Mouse (Mus musculus) heart, embryonic 11.5 days (tissue): ENCODE results near the gene Mal. TPM values are rescaled to one million over a fixed set of nuclear protein-coding genes. Genes with fewer than 3 reads are reported as not detected.

Experiments
- ATAC-seq: fragments of 200-750 bp; cut with Nextera tagmentation; replicated peaks from 2 replicates; pipeline ENCODE4 v1.8.0; 2017; ENCODE audit warnings: moderate library complexity; ENCODE audit not compliant: insufficient number of reproducible peaks, low FRiP score, low TSS enrichment
- H3K27ac ChIP-seq: fragments of 300-500 bp; sonication (generic); 2 replicates; pipeline ENCODE4 v1.5.1; 2014; ENCODE audit warnings: mild to moderate bottlenecking, low read depth, low read length
- H3K27me3 ChIP-seq: fragments of 300-500 bp; sonication (generic); 2 replicates; pipeline ENCODE4 v1.6.1; 2014; ENCODE audit warnings: mild to moderate bottlenecking, low read length, mixed read lengths; ENCODE audit not compliant: control insufficient read depth, insufficient read depth
- H3K36me3 ChIP-seq: fragments of 300-500 bp; sonication (generic); 2 replicates; pipeline ENCODE4 v1.6.1; 2014; ENCODE audit warnings: mild to moderate bottlenecking, low read length, moderate library complexity, mixed read lengths; ENCODE audit not compliant: control insufficient read depth, insufficient read depth
- H3K4me1 ChIP-seq: fragments of 300-500 bp; sonication (generic); 2 replicates; pipeline ENCODE4 v1.6.1; 2014; ENCODE audit warnings: low read length; ENCODE audit not compliant: control insufficient read depth, insufficient read depth
- H3K4me2 ChIP-seq: fragments of 300-500 bp; sonication (generic); 2 replicates; pipeline ENCODE4 v1.6.1; 2014; ENCODE audit warnings: mild to moderate bottlenecking, moderate library complexity
- H3K4me3 ChIP-seq: fragments of 300-500 bp; sonication (generic); 2 replicates; pipeline ENCODE4 v1.5.1; 2014; ENCODE audit warnings: low read depth, low read length
- H3K9ac ChIP-seq: fragments of 300-500 bp; sonication (generic); 2 replicates; pipeline ENCODE4 v1.6.1; 2014; ENCODE audit warnings: mild to moderate bottlenecking, low read depth, low read length, moderate library complexity
- H3K9me3 ChIP-seq: fragments of 300-500 bp; sonication (generic); replicated peaks from 2 replicates; pipeline ENCODE4 v1.6.1; 2016; ENCODE audit warnings: low read length; ENCODE audit not compliant: control insufficient read depth
- WGBS: fragments of 180-500 bp; shearing (Covaris S2); extraction: QIAGEN DNeasy Blood & Tissue Kit; methylation state at CpG from one replicate; pipeline ENCODE4 v1.1.7; 2014; ENCODE audit not compliant: insufficient replicate concordance; 5-methylcytosine and 5-hydroxymethylcytosine counted together
- polyA plus RNA-seq: library from polyadenylated mRNA; unstranded; fragments of >200 nt; fragmentation: Nextera tagmentation; extraction: Ambion mirVana; gene quantifications from 2 replicates; pipeline ENCODE4 v1.2.1, GENCODE M21; 2014

Mal gene
- polyA plus RNA-seq, 1 experiment from 2014 or later = 1.2 TPM

GRCm38 (mm10) chr2:127654786-127655185, 1.7 kb downstream of the Mal start:
- no peak overlapping the region for H3K27ac ChIP-seq
- peaks cover 58% of the 10 kb centered on the region for H3K27me3 ChIP-seq
- H3K4me1 ChIP-seq = 0 out of 2 replicates have a peak, but pooled peaks cover 4% of the 10 kb centered on the region
- H3K4me3 ChIP-seq = no peak overlapping the region
- H3K4me2 ChIP-seq = no peak overlapping the region
- H3K36me3 ChIP-seq = no peaks in the 10 kb centered on the region
- ATAC-seq = no peak
- no peaks in the 10 kb centered on the region for H3K9me3 ChIP-seq
- WGBS = 59% methylated on average over 3 of the region's 3 CpGs
- no peak overlapping the region for H3K9ac ChIP-seq

- Histone ChIP-seq H3K4me1 (0 out of 2 replicates have a peak, but pooled peaks cover 4% of the 10 kb centered on the region), H3K27me3 (peaks cover 58% of the 10 kb centered on the region), H3K9me3 (no peaks in the 10 kb centered on the region), H3K9ac (no peak overlapping the region), H3K4me2 (no peak overlapping the region), H3K4me3 (no peak overlapping the region), H3K36me3 (no peaks in the 10 kb centered on the region), H3K27ac (no peak overlapping the region)
- 71% methylated on average over 2 of the region's 2 CpGs for WGBS
- ATAC-seq = no peak
Observed at GRCm38 (mm10) chr2:127652805-127653204, 3.7 kb downstream of the Mal start.

- no peak for ATAC-seq
- Histone ChIP-seq H3K27ac (no peak overlapping the region), H3K27me3 (peaks cover 54% of the 10 kb centered on the region), H3K4me2 (no peak overlapping the region), H3K36me3 (no peaks in the 10 kb centered on the region), H3K9ac (no peak overlapping the region), H3K4me1 (0 out of 2 replicates have a peak, but pooled peaks cover 4% of the 10 kb centered on the region), H3K9me3 (no peaks in the 10 kb centered on the region), H3K4me3 (no peak overlapping the region)
Observed at GRCm38 (mm10) chr2:127652335-127652734, 4.2 kb downstream of the Mal start.

GRCm38 (mm10) chr2:127651601-127652000, 4.9 kb downstream of the Mal start:
- H3K9me3 ChIP-seq = no peaks in the 10 kb centered on the region
- WGBS = 64% methylated on average over 5 of the region's 5 CpGs
- no peak overlapping the region for H3K4me3 ChIP-seq
- H3K4me1 ChIP-seq = 0 out of 2 replicates have a peak, but pooled peaks cover 4% of the 10 kb centered on the region
- no peak overlapping the region for H3K27ac ChIP-seq
- H3K9ac ChIP-seq = no peak overlapping the region
- peaks cover 46% of the 10 kb centered on the region for H3K27me3 ChIP-seq
- no peak overlapping the region for H3K4me2 ChIP-seq
- H3K36me3 ChIP-seq = no peaks in the 10 kb centered on the region
- ATAC-seq = no peak

- Histone ChIP-seq H3K36me3 (no peaks in the 10 kb centered on the region), H3K9ac (no peak overlapping the region), H3K9me3 (no peaks in the 10 kb centered on the region), H3K27me3 (peaks cover 30% of the 10 kb centered on the region), H3K4me1 (no peaks in the 10 kb centered on the region), H3K4me2 (no peak overlapping the region), H3K27ac (no peak overlapping the region), H3K4me3 (no peak overlapping the region)
- ATAC-seq = no peak
- 44% methylated on average over 5 of the region's 5 CpGs for WGBS
Observed at GRCm38 (mm10) chr2:127649921-127650320, 6.6 kb downstream of the Mal start.

- Histone ChIP-seq H3K9me3 (no peaks in the 10 kb centered on the region), H3K27me3 (peaks cover 14% of the 10 kb centered on the region; the same call in 1 of the 2 replicates), H3K4me1 (no peaks in the 10 kb centered on the region), H3K27ac (no peak overlapping the region), H3K36me3 (no peaks in the 10 kb centered on the region), H3K4me3 (no peak overlapping the region), H3K9ac (no peak overlapping the region), H3K4me2 (no peak overlapping the region)
- ATAC-seq = no peak
- WGBS = 89% methylated on average over 6 of the region's 6 CpGs
Observed at GRCm38 (mm10) chr2:127648145-127648544, 8.3 kb downstream of the Mal start.

- peaks cover 4% of the 10 kb centered on the region; the same call in 1 of the 2 replicates for H3K27me3 ChIP-seq
- H3K27ac ChIP-seq = no peak overlapping the region
- ATAC-seq = no peak
- H3K4me1 ChIP-seq = no peaks in the 10 kb centered on the region
- H3K9ac ChIP-seq = no peak overlapping the region
- H3K9me3 ChIP-seq = no peaks in the 10 kb centered on the region
- H3K36me3 ChIP-seq = no peaks in the 10 kb centered on the region
- H3K4me2 ChIP-seq = no peak overlapping the region
- no peak overlapping the region for H3K4me3 ChIP-seq
- 68% methylated on average over 5 of the region's 5 CpGs for WGBS
Observed at GRCm38 (mm10) chr2:127646875-127647274, 9.6 kb downstream of the Mal start.

GRCm38 (mm10) chr2:127643728-127644704, 12.5 kb downstream of the Mal start:
- 55% methylated on average over 19 of the region's 19 CpGs for WGBS
- ATAC-seq = no peak
- no peak overlapping the region for H3K27ac ChIP-seq
- H3K4me2 ChIP-seq = no peak overlapping the region
- H3K36me3 ChIP-seq = no peaks in the 10 kb centered on the region
- H3K9me3 ChIP-seq = no peaks in the 10 kb centered on the region
- no peaks in the 10 kb centered on the region for H3K4me1 ChIP-seq
- no peak overlapping the region for H3K4me3 ChIP-seq
- no peaks in the 10 kb centered on the region for H3K27me3 ChIP-seq
- H3K9ac ChIP-seq = no peak overlapping the region
